Mouse (Mus musculus): ENCODE measurements at regions not wholly inside any gene's neighbourhood (a gene's known extent, or its start where the extent isn't known, plus 50 kb on each side); places are given as distances from the start of the nearest gene placed in this dataset.

GRCm38 (mm10) chr7:72362690-72363089, 56.3 kb upstream of the Mctp2 start:
- DNase-seq (ENCODE audit: low spot score) = peak; percentile 40

- no peak for DNase-seq (ENCODE audit: low spot score)
Observed at GRCm38 (mm10) chr7:72391323-72391722, 84.9 kb upstream of the Mctp2 start.

- no peak for DNase-seq (ENCODE audit: low spot score)
Observed at GRCm38 (mm10) chr7:72400056-72400455, 93.6 kb upstream of the Mctp2 start.

GRCm38 (mm10) chr7:72406131-72406530, 99.7 kb upstream of the Mctp2 start:
- no peak for DNase-seq (ENCODE audit: low spot score)

- no peak for DNase-seq (ENCODE audit: low spot score)
Observed at GRCm38 (mm10) chr7:72408409-72408986, 102.1 kb upstream of the Mctp2 start.

- no peak for DNase-seq (ENCODE audit: low spot score)
Observed at GRCm38 (mm10) chr7:72438552-72438951, 132.1 kb upstream of the Mctp2 start.

- no peak for DNase-seq (ENCODE audit: low spot score)
Observed at GRCm38 (mm10) chr7:72442001-72442400, 135.6 kb upstream of the Mctp2 start.

GRCm38 (mm10) chr7:72444016-72444415, 137.6 kb upstream of the Mctp2 start:
- no peak for DNase-seq (ENCODE audit: low spot score)

- DNase-seq (ENCODE audit: low spot score) = no peak
Observed at GRCm38 (mm10) chr7:72444792-72445191, 138.4 kb upstream of the Mctp2 start.

GRCm38 (mm10) chr7:72446911-72447310, 140.5 kb upstream of the Mctp2 start:
- DNase-seq (ENCODE audit: low spot score) = no peak

GRCm38 (mm10) chr7:72462978-72463377, 156.6 kb upstream of the Mctp2 start:
- DNase-seq (ENCODE audit: low spot score) = no peak

- no peak for DNase-seq (ENCODE audit: low spot score)
Observed at GRCm38 (mm10) chr7:72464658-72465057, 158.2 kb upstream of the Mctp2 start.

- no peak for DNase-seq (ENCODE audit: low spot score)
Observed at GRCm38 (mm10) chr7:72469691-72470090, 163.3 kb upstream of the Mctp2 start.

- no peak for DNase-seq (ENCODE audit: low spot score)
Observed at GRCm38 (mm10) chr7:72474751-72475150, 168.3 kb upstream of the Mctp2 start.

- no peak for DNase-seq (ENCODE audit: low spot score)
Observed at GRCm38 (mm10) chr7:72478936-72479335, 172.5 kb upstream of the Mctp2 start.

GRCm38 (mm10) chr7:72481275-72481674, 174.9 kb upstream of the Mctp2 start:
- no peak for DNase-seq (ENCODE audit: low spot score)

GRCm38 (mm10) chr7:72490161-72490560, 183.8 kb upstream of the Mctp2 start:
- DNase-seq (ENCODE audit: low spot score) = no peak

- no peak for DNase-seq (ENCODE audit: low spot score)
Observed at GRCm38 (mm10) chr7:72493292-72493691, 186.9 kb upstream of the Mctp2 start.

- DNase-seq (ENCODE audit: low spot score) = no peak
Observed at GRCm38 (mm10) chr7:72496933-72497631, 190.7 kb upstream of the Mctp2 start.

- no peak for DNase-seq (ENCODE audit: low spot score)
Observed at GRCm38 (mm10) chr7:72498562-72499230, 192.3 kb upstream of the Mctp2 start.

- DNase-seq (ENCODE audit: low spot score) = no peak
Observed at GRCm38 (mm10) chr7:72499788-72500187, 193.4 kb upstream of the Mctp2 start.

GRCm38 (mm10) chr7:72500190-72500589, 193.8 kb upstream of the Mctp2 start:
- no peak for DNase-seq (ENCODE audit: low spot score)

GRCm38 (mm10) chr7:72500996-72501395, 194.6 kb upstream of the Mctp2 start:
- DNase-seq (ENCODE audit: low spot score) = no peak

All from testis, postnatal 14 days (tissue).